Mouse (Mus musculus): ENCODE results near the gene Mylk3. TPM values are rescaled to one million over a fixed set of nuclear protein-coding genes. Genes with fewer than 3 reads are reported as not detected.

The Mylk3 gene
- total and polyA plus RNA-seq, 2 experiments from 2014 or later = 0.16 to 0.26 TPM

GRCm38 (mm10) chr8:85405418-85405817 is 19.3 kb upstream of the Mylk3 start:
- H3K4me3 ChIP-seq (ENCODE audit: low read length) = no peak overlapping the region
- H3K27me3 ChIP-seq (ENCODE audit: insufficient read depth, low read length) = no peaks in the 10 kb centered on the region
- no peak for TF ChIP-seq CTCF (IDR thresholded peaks at IDR 0.05; ENCODE audit: low read depth)
- H3K27ac ChIP-seq = no peak overlapping the region
- DNase-seq (ENCODE audit: low spot score) (no peak), ATAC-seq (no peak)
- H3K4me1 ChIP-seq (ENCODE audit: insufficient read depth, low read length) = no peaks in the 10 kb centered on the region
- WGBS = 36% methylated on average over 3 of the region's 3 CpGs
- H3K36me3 ChIP-seq (ENCODE audit: insufficient read depth, low read length) = no peaks in the 10 kb centered on the region
- H3K9ac ChIP-seq (replicated peaks; ENCODE audit: low read length) = no peak overlapping the region
- H3K4me2 ChIP-seq (ENCODE audit: low read depth, low read length) = no peak overlapping the region
- H3K9me3 ChIP-seq (ENCODE audit: low read length) = no peaks in the 10 kb centered on the region

GRCm38 (mm10) chr8:85398548-85398947 is 12.4 kb upstream of the Mylk3 start:
- H3K4me1 ChIP-seq (ENCODE audit: insufficient read depth, low read length) = no peaks in the 10 kb centered on the region
- no peaks in the 10 kb centered on the region for H3K9me3 ChIP-seq (ENCODE audit: low read length)
- H3K36me3 ChIP-seq (ENCODE audit: insufficient read depth, low read length) = no peaks in the 10 kb centered on the region
- peak; percentile 31 for TF ChIP-seq CTCF (IDR thresholded peaks at IDR 0.05; ENCODE audit: low read depth)
- H3K27ac ChIP-seq = no peak overlapping the region
- no peak overlapping the region for H3K9ac ChIP-seq (replicated peaks; ENCODE audit: low read length)
- 88% methylated on average over 4 of the region's 4 CpGs for WGBS
- H3K27me3 ChIP-seq (ENCODE audit: insufficient read depth, low read length) = no peaks in the 10 kb centered on the region
- no peak for DNase-seq (ENCODE audit: low spot score)
- ATAC-seq = no peak
- no peak overlapping the region for H3K4me3 ChIP-seq (ENCODE audit: low read length)
- no peak overlapping the region for H3K4me2 ChIP-seq (ENCODE audit: low read depth, low read length)

GRCm38 (mm10) chr8:85397508-85397907 is 11.4 kb upstream of the Mylk3 start:
- Histone ChIP-seq H3K4me2 (ENCODE audit: low read depth, low read length) (no peak overlapping the region), H3K9ac (replicated peaks; ENCODE audit: low read length) (no peak overlapping the region), H3K4me1 (ENCODE audit: insufficient read depth, low read length) (no peaks in the 10 kb centered on the region), H3K27me3 (ENCODE audit: insufficient read depth, low read length) (no peaks in the 10 kb centered on the region), H3K4me3 (ENCODE audit: low read length) (no peak overlapping the region), H3K27ac (no peak overlapping the region), H3K9me3 (ENCODE audit: low read length) (no peaks in the 10 kb centered on the region), H3K36me3 (ENCODE audit: insufficient read depth, low read length) (no peaks in the 10 kb centered on the region)
- DNase-seq (ENCODE audit: low spot score) (peak; percentile 29), ATAC-seq (no peak)
- peak; percentile 68 for TF ChIP-seq CTCF (IDR thresholded peaks at IDR 0.05; ENCODE audit: low read depth)
- WGBS = 45% methylated on average over 5 of the region's 5 CpGs

GRCm38 (mm10) chr8:85396432-85397079 is 10.4 kb upstream of the Mylk3 start:
- no peaks in the 10 kb centered on the region for H3K4me1 ChIP-seq (ENCODE audit: insufficient read depth, low read length)
- DNase-seq (ENCODE audit: low spot score) = no peak
- H3K9ac ChIP-seq (replicated peaks; ENCODE audit: low read length) = no peak overlapping the region
- H3K4me2 ChIP-seq (ENCODE audit: low read depth, low read length) = no peak overlapping the region
- H3K36me3 ChIP-seq (ENCODE audit: insufficient read depth, low read length) = no peaks in the 10 kb centered on the region
- H3K27ac ChIP-seq = no peak overlapping the region
- no peak for ATAC-seq
- no peaks in the 10 kb centered on the region for H3K27me3 ChIP-seq (ENCODE audit: insufficient read depth, low read length)
- no peaks in the 10 kb centered on the region for H3K9me3 ChIP-seq (ENCODE audit: low read length)
- H3K4me3 ChIP-seq (ENCODE audit: low read length) = no peak overlapping the region
- WGBS = 92% methylated on average over 5 of the region's 5 CpGs
- TF ChIP-seq CTCF (IDR thresholded peaks at IDR 0.05; ENCODE audit: low read depth) = no peak

- no peak for ATAC-seq
- Histone ChIP-seq H3K36me3 (ENCODE audit: insufficient read depth, low read length) (no peaks in the 10 kb centered on the region), H3K4me3 (ENCODE audit: low read length) (no peak overlapping the region), H3K9ac (replicated peaks; ENCODE audit: low read length) (no peak overlapping the region), H3K27ac (no peak overlapping the region), H3K27me3 (ENCODE audit: insufficient read depth, low read length) (no peaks in the 10 kb centered on the region), H3K9me3 (ENCODE audit: low read length) (no peaks in the 10 kb centered on the region), H3K4me1 (ENCODE audit: insufficient read depth, low read length) (no peaks in the 10 kb centered on the region), H3K4me2 (ENCODE audit: low read depth, low read length) (no peak overlapping the region)
- TF ChIP-seq CTCF (IDR thresholded peaks at IDR 0.05; ENCODE audit: low read depth) = no peak
- no peak for DNase-seq (ENCODE audit: low spot score)
- 87% methylated on average over 8 of the region's 8 CpGs for WGBS
These were observed 9.7 kb upstream of the Mylk3 start for GRCm38 (mm10) chr8:85395681-85396431.

- Histone ChIP-seq H3K4me1 (ENCODE audit: insufficient read depth, low read length) (no peaks in the 10 kb centered on the region), H3K4me2 (ENCODE audit: low read depth, low read length) (no peak overlapping the region), H3K27ac (no peak overlapping the region), H3K9me3 (ENCODE audit: low read length) (no peaks in the 10 kb centered on the region), H3K27me3 (ENCODE audit: insufficient read depth, low read length) (no peaks in the 10 kb centered on the region), H3K4me3 (ENCODE audit: low read length) (no peak overlapping the region), H3K9ac (replicated peaks; ENCODE audit: low read length) (no peak overlapping the region), H3K36me3 (ENCODE audit: insufficient read depth, low read length) (no peaks in the 10 kb centered on the region)
- DNase-seq (ENCODE audit: low spot score) = no peak
- no peak for TF ChIP-seq CTCF (IDR thresholded peaks at IDR 0.05; ENCODE audit: low read depth)
- 76% methylated on average over 3 of the region's 3 CpGs for WGBS
- ATAC-seq = no peak
These were observed 8.9 kb upstream of the Mylk3 start for GRCm38 (mm10) chr8:85395017-85395416.

- ATAC-seq (no peak), DNase-seq (ENCODE audit: low spot score) (no peak)
- no peak overlapping the region for H3K4me2 ChIP-seq (ENCODE audit: low read depth, low read length)
- no peaks in the 10 kb centered on the region for H3K4me1 ChIP-seq (ENCODE audit: insufficient read depth, low read length)
- H3K27ac ChIP-seq = no peak overlapping the region
- 94% methylated on average over 6 of the region's 6 CpGs for WGBS
- H3K9ac ChIP-seq (replicated peaks; ENCODE audit: low read length) = no peak overlapping the region
- TF ChIP-seq CTCF (IDR thresholded peaks at IDR 0.05; ENCODE audit: low read depth) = no peak
- H3K36me3 ChIP-seq (ENCODE audit: insufficient read depth, low read length) = no peaks in the 10 kb centered on the region
- no peaks in the 10 kb centered on the region for H3K9me3 ChIP-seq (ENCODE audit: low read length)
- H3K27me3 ChIP-seq (ENCODE audit: insufficient read depth, low read length) = no peaks in the 10 kb centered on the region
- H3K4me3 ChIP-seq (ENCODE audit: low read length) = no peak overlapping the region
These were observed 7.1 kb upstream of the Mylk3 start for GRCm38 (mm10) chr8:85393199-85393598.

Data from hindbrain, postnatal 0 days (tissue).